Mouse (Mus musculus): ENCODE data around the gene Sin3a. TPM values are rescaled to one million over a fixed set of nuclear protein-coding genes. Genes with fewer than 3 reads are reported as not detected.

Gene Sin3a
- total and polyA plus RNA-seq, 3 experiments, result 22.4 to 50.5 (median 28.7) TPM

DNA sequence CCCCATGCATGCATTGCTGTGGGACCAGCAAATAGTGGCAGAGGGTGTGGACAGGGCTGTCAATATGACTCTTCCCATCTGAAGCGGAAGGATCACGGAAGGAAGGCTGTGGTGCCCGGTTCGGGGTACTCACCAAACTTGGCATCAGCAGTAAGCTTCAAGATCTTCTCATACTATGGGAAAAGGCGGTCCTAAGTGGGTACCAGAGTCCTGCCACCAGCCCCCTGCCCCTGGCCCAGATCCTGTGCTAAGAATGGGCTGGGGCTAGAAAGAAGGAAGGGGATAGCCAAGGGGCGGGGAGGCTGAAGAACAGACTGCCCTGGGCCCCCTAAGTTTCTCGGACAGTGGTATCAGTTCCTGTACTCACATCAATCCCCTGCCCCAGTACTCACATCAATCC is 84.5 kb downstream of the Sin3a start:
- Histone ChIP-seq H3K27me3 (ENCODE audit: control insufficient read depth, insufficient read depth, low read length) (no peaks in the 10 kb centered on the region), H3K9ac (ENCODE audit: low read depth, low read length) (no peak overlapping the region), H3K4me3 (no peak overlapping the region), H3K36me3 (ENCODE audit: control insufficient read depth, insufficient read depth, low read length) (no peaks in the 10 kb centered on the region), H3K27ac (no peak overlapping the region), H3K4me1 (ENCODE audit: control insufficient read depth, insufficient read depth, low read length) (peaks cover 1% of the 10 kb centered on the region; the same call in 1 of the 2 replicates), H3K79me2 (replicated peaks; ENCODE audit: control insufficient read depth, insufficient read depth, low read length) (no peaks in the 10 kb centered on the region)
- 90% methylated on average over 7 of the region's 7 CpGs for WGBS
- no peak for DNase-seq
- intact Hi-C loops (cut with DNase I), result no loop called here
- no peak for TF ChIP-seq CTCF (IDR thresholded peaks at IDR 0.05)
- TF ChIP-seq EP300 (IDR thresholded peaks at IDR 0.05; ENCODE audit: insufficient read depth, low read depth, low read length), result no peak
- TF ChIP-seq POLR2A (IDR thresholded peaks at IDR 0.05; ENCODE audit: insufficient read depth, low read depth, low read length), result no peak

DNA sequence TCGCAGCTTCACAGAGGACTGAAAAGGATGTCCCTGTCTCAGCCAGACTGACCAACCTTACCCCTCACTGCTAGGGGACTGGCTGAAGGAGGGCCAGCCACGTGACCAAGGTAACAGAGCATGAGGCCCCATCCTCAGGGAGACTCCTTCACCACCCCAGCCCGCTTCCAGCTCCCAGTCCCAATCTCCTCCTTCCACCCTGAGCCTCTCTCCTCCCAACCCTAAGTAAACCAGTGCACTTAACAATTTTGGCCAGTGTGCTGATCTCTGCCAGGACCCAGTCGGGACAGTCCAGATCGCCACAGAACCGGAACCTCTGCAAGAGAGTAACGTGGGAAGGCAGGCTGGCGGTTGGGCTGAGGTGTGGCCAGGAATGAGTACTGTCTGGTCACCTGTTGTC is 85.0 kb downstream of the Sin3a start:
- no peak overlapping the region for H3K27ac ChIP-seq
- no peaks in the 10 kb centered on the region for H3K27me3 ChIP-seq (ENCODE audit: control insufficient read depth, insufficient read depth, low read length)
- no peak for DNase-seq
- H3K4me3 ChIP-seq, result no peak overlapping the region
- intact Hi-C loops (cut with DNase I), result no loop called here
- H3K9ac ChIP-seq (ENCODE audit: low read depth, low read length), result no peak overlapping the region
- WGBS, result 84% methylated on average over 8 of the region's 8 CpGs
- no peaks in the 10 kb centered on the region for H3K36me3 ChIP-seq (ENCODE audit: control insufficient read depth, insufficient read depth, low read length)
- peaks cover 1% of the 10 kb centered on the region; the same call in 1 of the 2 replicates for H3K4me1 ChIP-seq (ENCODE audit: control insufficient read depth, insufficient read depth, low read length)
- H3K79me2 ChIP-seq (replicated peaks; ENCODE audit: control insufficient read depth, insufficient read depth, low read length), result no peaks in the 10 kb centered on the region
- TF ChIP-seq EP300 (IDR thresholded peaks at IDR 0.05; ENCODE audit: insufficient read depth, low read depth, low read length) (no peak), POLR2A (IDR thresholded peaks at IDR 0.05; ENCODE audit: insufficient read depth, low read depth, low read length) (no peak), CTCF (IDR thresholded peaks at IDR 0.05) (no peak)

DNA sequence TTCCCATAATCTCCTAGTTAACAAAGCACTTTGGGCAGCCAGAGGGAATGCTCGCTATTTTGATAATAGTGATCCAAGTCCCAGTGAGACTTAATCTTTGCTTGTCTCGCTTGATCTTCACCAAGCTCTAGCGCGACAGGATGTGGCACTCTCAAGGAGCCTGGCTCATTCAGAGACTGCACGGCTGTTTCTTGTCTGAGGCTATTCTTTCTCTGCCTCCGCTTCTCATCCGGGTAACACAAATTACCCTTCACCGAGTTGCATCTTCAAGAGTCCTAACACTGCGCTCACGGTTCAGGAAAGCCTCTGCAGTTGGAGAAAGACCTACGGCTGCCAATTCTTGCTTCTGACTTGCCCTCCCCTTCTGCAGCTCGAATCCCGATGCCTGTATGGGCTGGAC is 85.7 kb downstream of the Sin3a start:
- no peak for DNase-seq
- H3K4me3 ChIP-seq, result peak overlapping the region; percentile 73
- H3K4me1 ChIP-seq (ENCODE audit: control insufficient read depth, insufficient read depth, low read length), result peaks cover 1% of the 10 kb centered on the region; the same call in 1 of the 2 replicates
- H3K27me3 ChIP-seq (ENCODE audit: control insufficient read depth, insufficient read depth, low read length), result no peaks in the 10 kb centered on the region
- H3K79me2 ChIP-seq (replicated peaks; ENCODE audit: control insufficient read depth, insufficient read depth, low read length), result no peaks in the 10 kb centered on the region
- 22% methylated on average over 13 of the region's 13 CpGs for WGBS
- intact Hi-C loops (cut with DNase I), result no loop called here
- TF ChIP-seq EP300 (IDR thresholded peaks at IDR 0.05; ENCODE audit: insufficient read depth, low read depth, low read length), result no peak
- no peak for TF ChIP-seq CTCF (IDR thresholded peaks at IDR 0.05)
- TF ChIP-seq POLR2A (IDR thresholded peaks at IDR 0.05; ENCODE audit: insufficient read depth, low read depth, low read length), result no peak
- peak overlapping the region; percentile 64 for H3K9ac ChIP-seq (ENCODE audit: low read depth, low read length)
- H3K27ac ChIP-seq, result no peak overlapping the region; the same call in 1 of the 2 replicates
- no peaks in the 10 kb centered on the region for H3K36me3 ChIP-seq (ENCODE audit: control insufficient read depth, insufficient read depth, low read length)

DNA sequence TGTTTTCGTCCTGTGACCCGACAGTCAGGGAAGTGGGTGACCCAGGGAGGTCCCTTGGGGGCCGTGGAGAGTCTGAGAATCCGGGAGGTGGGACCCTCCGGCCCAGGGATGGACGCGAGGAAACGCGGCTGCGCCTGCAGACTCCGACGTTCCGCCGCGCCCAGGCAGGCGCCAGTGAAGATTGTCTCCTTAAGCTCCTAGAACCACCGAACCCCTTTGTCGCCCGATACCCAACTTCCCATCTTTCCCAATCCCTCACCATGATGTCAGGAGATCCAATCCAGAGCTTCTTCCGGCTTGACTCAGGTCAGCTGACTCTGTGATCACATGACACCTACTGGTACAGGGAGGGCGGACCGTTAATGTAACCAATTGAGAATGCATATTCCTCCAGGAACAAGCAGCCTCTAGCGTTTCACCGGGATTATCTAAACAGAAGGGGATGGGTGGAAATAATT is 86.2 kb downstream of the Sin3a start, which contains the start of gene Commd4:
Commd4 (minus strand) TSS at position 319 of the 458 bp plus-strand sequence.
- DNase-seq, result peak; percentile 81 to 88
- no peaks in the 10 kb centered on the region for H3K79me2 ChIP-seq (replicated peaks; ENCODE audit: control insufficient read depth, insufficient read depth, low read length)
- peak within 1 kb of the TSS; percentile 64 for H3K9ac ChIP-seq (ENCODE audit: low read depth, low read length)
- intact Hi-C loops (cut with DNase I), result no loop called here
- no peaks in the 10 kb centered on the region for H3K27me3 ChIP-seq (ENCODE audit: control insufficient read depth, insufficient read depth, low read length)
- H3K36me3 ChIP-seq (ENCODE audit: control insufficient read depth, insufficient read depth, low read length), result no peaks in the 10 kb centered on the region
- WGBS, result under 1% methylated on average over 24 of the region's 24 CpGs
- H3K4me3 ChIP-seq, result peak within 1 kb of the TSS; percentile 73
- TF ChIP-seq EP300 (IDR thresholded peaks at IDR 0.05; ENCODE audit: insufficient read depth, low read depth, low read length), result peak; percentile 89; the same call in 1 of the 2 replicates
- TF ChIP-seq CTCF (IDR thresholded peaks at IDR 0.05), result no peak
- TF ChIP-seq POLR2A (IDR thresholded peaks at IDR 0.05; ENCODE audit: insufficient read depth, low read depth, low read length), result peak; percentile 69
- H3K27ac ChIP-seq, result peak within 1 kb of the TSS; percentile 73
- H3K4me1 ChIP-seq (ENCODE audit: control insufficient read depth, insufficient read depth, low read length), result peaks cover 1% of the 10 kb centered on the region; the same call in 1 of the 2 replicates

DNA sequence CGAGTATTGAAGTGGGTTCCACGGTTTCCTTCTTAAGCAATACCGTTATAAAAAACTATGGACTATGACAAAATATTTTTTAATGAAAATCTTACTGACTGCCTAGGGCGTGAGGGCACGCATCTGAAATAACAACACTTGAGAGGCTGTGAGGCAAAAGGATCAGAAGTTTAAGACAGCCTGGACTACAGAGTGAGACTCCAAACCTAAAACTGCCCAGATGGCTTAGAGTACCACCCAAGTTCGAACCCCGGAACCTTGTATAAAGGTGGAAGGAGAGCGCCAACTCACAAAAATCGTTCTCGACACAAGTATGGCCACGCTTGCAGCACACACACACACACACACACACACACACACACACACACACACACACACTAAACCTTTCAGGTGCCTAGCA is 86.7 kb downstream of the Sin3a start:
- H3K36me3 ChIP-seq (ENCODE audit: control insufficient read depth, insufficient read depth, low read length), result no peaks in the 10 kb centered on the region
- no peak for DNase-seq
- H3K4me1 ChIP-seq (ENCODE audit: control insufficient read depth, insufficient read depth, low read length), result peaks cover 1% of the 10 kb centered on the region; the same call in 1 of the 2 replicates
- 30% methylated on average over 11 of the region's 11 CpGs for WGBS
- no peaks in the 10 kb centered on the region for H3K27me3 ChIP-seq (ENCODE audit: control insufficient read depth, insufficient read depth, low read length)
- no peaks in the 10 kb centered on the region for H3K79me2 ChIP-seq (replicated peaks; ENCODE audit: control insufficient read depth, insufficient read depth, low read length)
- no peak overlapping the region for H3K9ac ChIP-seq (ENCODE audit: low read depth, low read length)
- H3K4me3 ChIP-seq, result peak overlapping the region; percentile 73
- peak overlapping the region; percentile 73 for H3K27ac ChIP-seq
- intact Hi-C loops (cut with DNase I), result no loop called here
- TF ChIP-seq POLR2A (IDR thresholded peaks at IDR 0.05; ENCODE audit: insufficient read depth, low read depth, low read length) (no peak), EP300 (IDR thresholded peaks at IDR 0.05; ENCODE audit: insufficient read depth, low read depth, low read length) (no peak), CTCF (IDR thresholded peaks at IDR 0.05) (no peak)

DNA sequence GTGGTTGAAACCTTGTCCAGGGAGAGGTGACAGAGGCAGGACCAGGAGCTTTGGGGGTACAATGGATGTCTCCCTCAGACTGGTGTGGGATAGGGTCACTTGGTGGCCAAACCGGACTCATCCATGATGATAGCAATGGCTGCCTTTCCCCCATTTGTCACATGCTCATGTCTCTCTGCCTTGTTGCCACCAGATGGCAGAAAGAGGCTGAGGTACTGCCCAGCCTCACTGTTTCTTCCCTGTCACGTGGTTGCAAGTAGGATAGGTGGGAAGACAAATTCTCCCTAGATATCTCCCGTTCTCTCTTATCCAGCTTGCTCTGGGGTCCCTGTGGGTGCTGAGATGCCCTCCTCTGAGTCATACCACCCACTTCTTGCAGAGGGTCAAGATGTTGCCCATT is 90.7 kb downstream of the Sin3a start:
- H3K4me1 ChIP-seq (ENCODE audit: control insufficient read depth, insufficient read depth, low read length), result peaks cover 1% of the 10 kb centered on the region; the same call in 1 of the 2 replicates
- H3K79me2 ChIP-seq (replicated peaks; ENCODE audit: control insufficient read depth, insufficient read depth, low read length), result no peaks in the 10 kb centered on the region
- H3K27ac ChIP-seq, result no peak overlapping the region
- peak; percentile 40 for TF ChIP-seq CTCF (IDR thresholded peaks at IDR 0.05)
- TF ChIP-seq POLR2A (IDR thresholded peaks at IDR 0.05; ENCODE audit: insufficient read depth, low read depth, low read length), result no peak
- H3K9ac ChIP-seq (ENCODE audit: low read depth, low read length), result no peak overlapping the region
- WGBS, result 7% methylated on average over 3 of the region's 3 CpGs
- DNase-seq, result no peak
- no peaks in the 10 kb centered on the region for H3K36me3 ChIP-seq (ENCODE audit: control insufficient read depth, insufficient read depth, low read length)
- H3K27me3 ChIP-seq (ENCODE audit: control insufficient read depth, insufficient read depth, low read length), result no peaks in the 10 kb centered on the region
- intact Hi-C loops (cut with DNase I), result no loop called here
- H3K4me3 ChIP-seq, result no peak overlapping the region

All from heart, adult 2 months (tissue).